Mouse (Mus musculus) ovary, adult 18-20 months (tissue): Measurements from ENCODE around the gene Rpgrip1.
"Not testable (repeated sequence)": the region's sequence is repeated elsewhere in the genome, so short reads cannot be mapped to it uniquely, and the experiment has no call there.

ENCODE experiments used
- DNase-seq: peaks from one replicate; pipeline ENCODE4 v3.0.0; 2022; ENCODE audit warnings: low spot score, mixed read lengths

Gene Rpgrip1

GRCm38 (mm10) chr14:52110346-52110745, at the start of gene Rpgrip1:
Rpgrip1 (plus strand) TSS chr14:52110704.
- DNase-seq = no peak

GRCm38 (mm10) chr14:52060800-52061199, 49.7 kb upstream of the Rpgrip1 start:
- DNase-seq = no peak

DNA sequence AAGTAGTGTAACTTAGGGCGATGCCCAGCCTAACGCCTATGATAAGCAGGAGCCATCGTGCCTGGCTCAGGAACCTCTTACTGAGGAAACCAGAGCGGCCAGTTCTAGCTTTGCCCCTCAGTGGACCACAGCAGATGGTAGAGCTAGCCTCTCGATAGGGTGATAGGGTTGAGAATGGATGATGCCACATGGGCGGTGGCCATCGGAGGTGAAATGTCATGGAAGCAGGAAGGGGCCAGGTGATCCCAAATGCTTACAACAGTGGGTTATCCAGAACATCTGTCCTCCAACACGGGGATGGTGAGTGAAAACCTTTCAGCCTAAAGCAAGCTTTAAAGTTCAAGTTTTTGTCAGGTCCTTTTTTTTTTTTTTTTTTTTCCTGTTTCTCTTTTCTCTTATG, 48.7 kb upstream of the Rpgrip1 start:
- DNase-seq = no peak

- no peak for DNase-seq
Measured at GRCm38 (mm10) chr14:52066135-52066534, 44.4 kb upstream of the Rpgrip1 start.

DNA sequence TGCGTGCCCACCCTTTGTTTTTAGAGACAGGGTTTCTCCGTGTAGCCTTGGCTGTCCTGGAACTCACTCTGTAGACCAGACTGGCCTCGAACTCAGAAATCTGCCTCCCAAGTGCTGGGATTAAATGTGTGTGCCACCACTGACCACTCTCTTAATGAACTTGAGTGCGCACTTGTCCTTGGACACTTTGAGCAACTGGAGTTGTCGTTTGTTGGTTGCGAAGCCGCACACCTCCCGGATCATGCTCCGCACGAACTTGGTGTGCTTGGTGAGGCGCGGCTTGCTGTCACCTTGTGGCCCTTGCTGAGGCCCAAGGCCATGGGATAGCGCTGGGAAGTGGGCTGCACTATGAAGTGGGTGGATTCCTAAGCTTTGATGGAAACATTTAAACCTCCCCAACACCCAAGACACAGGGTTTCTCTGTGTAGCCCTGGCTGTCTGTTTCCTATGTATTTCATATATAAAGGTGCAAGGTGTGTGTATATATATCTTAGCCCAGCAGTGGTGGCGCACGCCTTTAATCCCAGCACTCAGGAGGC, 38.8 kb upstream of the Rpgrip1 start:
- DNase-seq = no peak

GRCm38 (mm10) chr14:52083083-52083482, 27.4 kb upstream of the Rpgrip1 start:
- DNase-seq = no peak

DNA sequence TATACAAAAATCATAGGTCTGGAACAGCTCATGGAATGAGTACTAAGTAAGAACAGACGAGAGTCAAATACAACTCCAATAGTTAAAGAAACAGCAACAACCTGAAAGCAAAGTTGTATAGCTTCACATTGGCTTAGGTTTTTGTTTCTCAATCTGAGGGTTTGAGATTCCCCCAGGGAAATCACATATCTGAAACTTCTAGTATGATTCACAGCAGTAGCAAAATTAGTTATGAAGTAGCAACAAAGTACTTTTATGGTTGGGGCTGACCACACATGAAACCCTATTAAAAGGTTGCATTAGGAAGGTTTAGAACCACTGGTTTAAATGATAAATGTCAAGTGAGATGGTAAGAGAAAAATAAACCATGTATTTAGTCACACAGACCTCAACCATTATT, 16.0 kb upstream of the Rpgrip1 start:
- DNase-seq = no peak

GRCm38 (mm10) chr14:52097191-52097590, 13.3 kb upstream of the Rpgrip1 start:
- not testable (repeated sequence) for DNase-seq

GRCm38 (mm10) chr14:52098387-52098786, 12.1 kb upstream of the Rpgrip1 start:
- not testable (repeated sequence) for DNase-seq

GRCm38 (mm10) chr14:52099563-52099962, 10.9 kb upstream of the Rpgrip1 start:
- no peak for DNase-seq

DNA sequence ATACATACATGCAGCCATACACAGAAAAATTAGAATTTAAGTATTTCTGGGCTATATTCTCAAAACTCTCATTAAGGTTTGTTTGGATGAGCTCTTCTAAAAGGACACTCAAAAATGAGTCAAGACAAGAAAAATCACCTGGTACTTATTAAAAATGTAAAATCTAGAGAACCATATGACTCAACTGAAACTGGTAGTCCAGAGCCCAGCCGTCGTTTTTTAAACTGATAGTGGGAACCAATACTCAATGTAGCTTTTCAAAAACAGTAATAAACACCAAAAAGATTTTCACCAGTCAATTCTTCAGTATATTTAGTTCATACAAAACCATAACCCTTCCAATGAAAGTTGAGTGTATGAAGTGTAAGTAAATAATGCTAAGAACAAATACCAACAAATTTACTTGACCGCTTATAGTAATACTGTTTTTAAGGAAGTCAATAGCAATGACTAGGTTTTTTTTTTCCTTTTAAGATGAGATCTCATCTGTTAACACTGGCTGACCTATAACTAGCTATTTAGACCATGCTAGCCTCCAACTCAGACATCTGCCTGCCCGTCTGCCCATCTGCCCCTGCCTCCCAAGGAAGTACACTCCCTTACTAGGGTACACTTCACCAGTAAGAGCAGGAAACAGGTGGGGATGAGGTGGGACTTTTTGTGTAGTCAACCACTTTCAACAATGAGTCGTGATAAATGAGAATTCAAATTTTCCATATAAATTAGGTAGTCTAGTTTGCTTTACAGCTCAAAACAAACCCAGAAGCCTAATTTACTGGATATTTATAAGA, 10.1 kb upstream of the Rpgrip1 start:
- no peak for DNase-seq

DNA sequence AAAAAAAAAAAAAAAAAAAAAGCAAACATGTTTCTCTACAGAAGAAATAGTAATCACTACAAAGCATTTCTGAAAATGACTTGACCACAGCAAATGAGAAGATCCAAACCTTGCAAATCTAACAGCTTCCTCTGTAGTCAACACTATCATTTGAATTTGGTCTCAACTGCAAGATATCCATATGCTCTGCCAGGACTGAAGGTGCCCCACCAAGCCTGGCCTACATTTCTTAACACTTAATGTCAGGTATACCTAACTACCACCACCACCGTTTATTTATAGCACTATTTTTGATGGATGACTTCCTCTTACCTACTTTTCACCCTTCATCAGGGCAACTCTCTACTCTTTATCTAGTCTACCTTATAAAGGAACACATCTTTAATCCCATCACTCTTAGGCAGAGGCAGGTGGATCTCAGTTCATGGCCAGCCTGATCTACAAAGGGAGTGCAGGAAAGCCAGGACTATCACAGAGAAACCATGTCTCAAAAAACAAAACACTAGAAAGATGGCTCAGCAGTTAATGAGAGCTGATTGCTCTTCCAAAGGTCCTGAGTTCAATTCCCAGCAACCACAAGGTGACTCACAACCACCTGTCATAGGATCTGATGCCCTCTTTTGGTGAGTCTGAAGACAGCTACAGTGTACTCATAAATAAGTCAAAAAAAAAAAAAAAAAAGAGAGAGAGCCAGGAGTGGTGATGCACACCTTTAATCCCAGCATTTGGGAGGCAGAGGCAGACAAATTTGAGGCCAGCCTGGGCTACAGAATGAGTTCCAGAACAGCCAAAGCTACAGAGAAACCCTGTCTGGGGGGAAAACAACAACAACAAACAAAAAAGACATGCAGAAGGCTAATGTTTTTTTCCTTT, 9.0 kb upstream of the Rpgrip1 start:
- DNase-seq = no peak

DNA sequence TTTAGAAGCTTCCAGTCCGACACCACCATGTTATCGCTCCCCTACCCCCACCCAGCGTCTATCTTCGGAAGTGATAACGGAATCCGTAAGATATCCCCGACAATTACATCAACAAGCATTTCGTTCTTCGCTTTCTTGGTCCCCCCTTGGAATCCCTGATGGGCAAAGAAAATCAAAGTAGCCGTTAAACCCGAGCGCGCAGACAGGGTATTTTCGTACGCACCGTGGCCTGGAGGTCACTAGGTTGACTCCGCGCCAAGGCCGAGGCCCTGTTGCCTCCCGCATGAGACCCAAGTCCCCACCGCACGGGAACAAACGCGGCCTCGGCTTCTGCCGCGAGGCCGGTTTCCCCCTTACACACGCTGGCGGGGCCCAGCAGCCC, 7.0 kb upstream of the Rpgrip1 start:
- DNase-seq = peak; percentile 35

DNA sequence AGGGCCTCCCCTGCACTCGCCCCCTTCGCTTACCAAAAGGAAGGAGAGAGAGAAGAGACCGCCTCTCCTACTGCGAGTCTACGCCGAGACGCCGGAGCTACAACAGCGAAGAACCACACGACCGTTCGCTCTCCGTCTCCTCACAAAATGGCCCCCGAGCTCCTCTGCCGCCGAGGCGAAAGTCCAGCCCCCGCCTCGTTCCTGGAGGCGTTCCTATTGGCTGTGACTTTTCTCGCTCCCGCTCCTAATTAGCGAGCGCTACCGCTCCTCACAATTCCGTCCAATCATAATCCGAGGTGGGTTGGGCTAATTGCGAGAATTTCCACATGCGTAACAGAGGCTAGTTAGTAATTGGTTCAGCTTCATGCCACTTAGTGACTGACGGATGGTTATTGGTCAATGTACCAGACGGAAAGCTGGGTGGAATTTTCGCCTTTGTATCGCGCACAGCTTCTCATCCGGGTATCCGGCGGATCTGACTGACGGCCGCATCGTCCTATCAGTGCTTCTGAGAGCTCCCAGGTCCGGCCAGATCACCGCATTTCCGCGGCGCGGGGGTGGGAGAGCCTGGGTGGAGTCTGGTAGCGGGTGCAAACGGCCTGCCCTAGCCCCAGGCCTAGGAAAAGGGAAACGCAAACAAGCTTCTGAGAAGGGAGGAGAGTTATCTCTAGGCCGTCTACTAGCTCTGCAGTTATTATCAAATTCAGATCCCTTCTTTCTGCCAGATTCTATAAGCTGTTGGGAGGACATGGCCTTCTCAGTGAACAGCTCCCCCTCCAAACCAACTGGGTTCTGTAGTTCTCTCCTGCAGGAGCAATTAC, 6.4 kb upstream of the Rpgrip1 start, which contains the start of gene Hnrnpc:
Gene Hnrnpc (minus strand): TSS at position 173 of the 821 bp plus-strand sequence.
- DNase-seq = peak; percentile 100

DNA sequence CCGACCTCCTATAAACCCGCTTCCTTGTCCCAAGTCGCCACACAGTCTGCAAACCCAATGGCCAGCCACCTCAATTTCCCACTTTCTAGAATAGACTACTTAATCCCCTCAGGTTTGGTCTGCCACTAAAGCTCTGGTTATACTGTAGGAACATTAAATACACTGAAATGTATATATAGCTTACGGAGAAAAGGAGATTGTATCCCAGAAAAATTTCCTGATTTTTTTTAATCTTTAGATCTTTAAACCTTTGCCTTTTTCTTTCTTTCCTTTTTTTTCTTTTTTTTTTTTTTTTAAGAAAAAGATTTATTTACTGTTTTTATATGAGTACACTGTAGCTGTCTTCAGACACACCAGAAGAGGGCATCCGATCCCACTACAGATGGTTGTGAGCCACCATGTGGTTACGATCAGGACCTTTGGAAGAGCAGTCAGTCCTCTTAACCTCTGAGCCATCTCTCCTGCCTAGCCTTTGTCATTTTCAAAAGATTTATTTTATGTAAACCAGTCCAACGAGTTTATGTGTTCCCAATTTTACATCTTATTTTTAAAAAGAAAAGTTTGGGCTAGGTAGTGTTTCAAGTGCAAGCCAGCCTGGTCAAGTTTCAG, 5.7 kb upstream of the Rpgrip1 start:
- DNase-seq = no peak

DNA sequence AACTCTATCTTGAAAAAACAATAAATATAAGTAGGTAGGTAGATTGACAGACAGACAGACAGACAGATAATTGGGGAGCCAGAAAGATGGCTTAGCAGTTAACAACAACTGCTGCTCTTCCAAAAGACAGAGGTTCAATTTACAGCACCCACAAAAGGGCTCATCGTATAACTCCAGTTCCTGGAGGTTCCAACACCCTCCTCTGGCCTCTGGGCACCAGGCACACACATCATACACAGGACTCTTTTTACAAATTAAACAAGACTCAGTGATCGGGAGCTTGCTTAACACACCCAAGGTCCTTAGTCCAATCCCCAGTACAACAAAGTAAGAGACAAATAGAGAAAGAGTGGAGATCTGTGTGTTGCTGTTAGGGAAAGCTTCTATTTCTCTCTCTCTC, 5.2 kb upstream of the Rpgrip1 start:
- no peak for DNase-seq

DNA sequence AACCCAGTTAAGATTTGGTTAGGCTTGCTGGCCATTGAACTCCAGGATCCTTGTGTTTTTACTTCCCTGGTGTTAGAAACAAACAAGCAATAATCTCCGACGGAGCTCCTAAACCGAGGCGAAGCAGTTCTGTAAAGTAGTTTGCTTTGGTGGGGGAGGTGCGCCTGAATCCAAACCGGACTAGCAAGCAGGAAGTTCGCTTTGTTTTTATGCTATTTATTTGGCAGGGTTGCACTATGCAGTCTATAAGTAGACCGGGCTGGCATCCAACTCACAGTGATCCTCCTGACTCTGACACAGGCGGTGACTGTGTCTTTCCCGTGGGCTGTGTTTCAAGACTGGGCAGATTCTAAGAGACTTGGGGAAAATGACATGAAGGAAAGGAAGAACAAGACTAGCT, 3.8 kb upstream of the Rpgrip1 start:
- peak; percentile 13 for DNase-seq

DNA sequence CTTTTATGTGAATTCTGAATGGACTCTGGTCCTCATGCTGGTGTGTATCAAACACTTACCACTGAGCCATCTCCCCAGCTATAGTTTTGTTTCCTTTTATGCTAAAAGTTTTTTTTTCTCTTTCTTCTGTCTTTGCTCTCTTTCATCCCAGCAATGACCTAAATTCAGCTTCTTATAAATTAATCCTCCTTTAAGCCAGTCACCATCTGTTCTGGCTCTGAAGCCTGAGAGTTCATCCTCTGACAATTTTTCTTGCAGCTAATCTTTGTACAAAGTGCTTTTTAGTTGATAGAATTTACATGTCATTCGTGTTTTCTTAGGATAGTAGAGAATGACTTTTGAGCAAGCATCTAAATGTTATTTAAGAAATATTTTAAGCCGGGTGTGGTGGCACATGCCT, 2.5 kb upstream of the Rpgrip1 start:
- no peak for DNase-seq

- no peak for DNase-seq
Measured at GRCm38 (mm10) chr14:52114101-52114500, 3.6 kb downstream of the Rpgrip1 start.

- DNase-seq = no peak
Measured at GRCm38 (mm10) chr14:52117241-52117640, 6.7 kb downstream of the Rpgrip1 start.

- no peak for DNase-seq
Measured at GRCm38 (mm10) chr14:52118456-52118822, 7.9 kb downstream of the Rpgrip1 start.
